Mouse (Mus musculus): ENCODE measurements around the gene Pwwp2a. TPM values are rescaled to one million over a fixed set of nuclear protein-coding genes. Genes with fewer than 3 reads are reported as not detected.

Pwwp2a gene
- total and polyA plus RNA-seq, 2 experiments from 2014 or later = 12.4 to 16.9 TPM

DNA sequence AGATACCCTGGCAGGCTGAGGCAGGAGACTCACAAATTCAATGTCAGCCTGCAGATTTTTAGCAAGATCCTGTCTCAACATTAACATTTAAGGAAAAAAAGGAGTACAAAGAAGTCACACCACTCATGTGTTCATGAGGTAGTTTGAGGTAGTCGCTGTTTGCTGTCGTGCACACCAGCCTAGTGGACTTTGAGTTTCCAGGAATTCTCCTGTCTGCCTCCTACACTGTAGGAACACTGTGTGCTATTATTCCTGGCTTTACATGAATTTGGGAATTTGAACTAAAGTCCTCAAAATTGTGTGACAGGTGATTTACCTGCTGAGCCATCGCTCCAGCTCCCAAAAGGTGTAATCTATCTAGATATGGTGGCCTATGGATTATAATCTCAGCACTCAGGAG lies 43.3 kb upstream of the Pwwp2a start:
- 86% methylated on average over 3 of the region's 3 CpGs for WGBS
- H3K27me3 ChIP-seq (ENCODE audit: control insufficient read depth, insufficient read depth, low read length) = no peaks in the 10 kb centered on the region
- H3K4me3 ChIP-seq (ENCODE audit: low read depth, low read length) = no peak overlapping the region
- DNase-seq (ENCODE audit: low spot score) (no peak), ATAC-seq (ENCODE audit: insufficient read depth, low read depth) (no peak)
- peaks cover 16% of the 10 kb centered on the region for H3K4me1 ChIP-seq (ENCODE audit: control insufficient read depth, insufficient read depth)
- no peak overlapping the region for H3K4me2 ChIP-seq (ENCODE audit: low read depth, low read length)
- H3K27ac ChIP-seq (ENCODE audit: low read depth) = no peak overlapping the region
- no peaks in the 10 kb centered on the region; the same call in 1 of the 2 replicates for H3K9me3 ChIP-seq (replicated peaks; ENCODE audit: control insufficient read depth, low read length)
- H3K9ac ChIP-seq (replicated peaks; ENCODE audit: low read depth, low read length) = no peak overlapping the region
- TF ChIP-seq EP300 (IDR thresholded peaks at IDR 0.05; ENCODE audit: low read depth) (no peak), CTCF (IDR thresholded peaks at IDR 0.05; ENCODE audit: low read depth) (no peak)
- H3K36me3 ChIP-seq (replicated peaks; ENCODE audit: control insufficient read depth, insufficient read depth, low read length) = no peaks in the 10 kb centered on the region

DNA sequence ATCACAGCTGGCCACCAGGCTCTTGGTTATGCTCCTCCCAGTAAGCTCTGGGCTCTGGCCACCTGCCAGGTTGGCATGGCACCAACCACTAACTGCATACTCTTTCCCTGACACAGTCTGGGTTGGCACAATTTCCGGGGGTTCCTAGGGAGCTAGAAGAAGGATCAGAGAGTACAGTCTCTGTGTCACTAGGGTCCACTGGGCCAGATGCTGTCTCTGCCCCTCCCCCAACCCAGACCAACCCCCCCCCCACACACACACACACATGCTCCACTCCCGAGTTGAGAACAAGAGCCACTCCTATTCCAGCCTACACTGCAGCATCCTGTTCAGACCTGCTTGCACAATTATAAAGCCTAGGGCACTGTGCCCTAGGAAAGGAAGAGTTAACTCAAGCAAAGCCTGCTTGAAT lies 38.6 kb upstream of the Pwwp2a start:
- H3K27ac ChIP-seq (ENCODE audit: low read depth) = peak overlapping the region; percentile 66; the same call in 1 of the 2 replicates
- H3K4me3 ChIP-seq (ENCODE audit: low read depth, low read length) = no peak overlapping the region
- H3K36me3 ChIP-seq (replicated peaks; ENCODE audit: control insufficient read depth, insufficient read depth, low read length) = no peaks in the 10 kb centered on the region
- H3K9ac ChIP-seq (replicated peaks; ENCODE audit: low read depth, low read length) = no peak overlapping the region
- TF ChIP-seq CTCF (IDR thresholded peaks at IDR 0.05; ENCODE audit: low read depth) = no peak
- no peak for TF ChIP-seq EP300 (IDR thresholded peaks at IDR 0.05; ENCODE audit: low read depth)
- H3K4me1 ChIP-seq (ENCODE audit: control insufficient read depth, insufficient read depth) = peaks cover 13% of the 10 kb centered on the region
- no peaks in the 10 kb centered on the region; the same call in 1 of the 2 replicates for H3K9me3 ChIP-seq (replicated peaks; ENCODE audit: control insufficient read depth, low read length)
- no peaks in the 10 kb centered on the region for H3K27me3 ChIP-seq (ENCODE audit: control insufficient read depth, insufficient read depth, low read length)
- peak; percentile 97 for ATAC-seq (ENCODE audit: insufficient read depth, low read depth)
- DNase-seq (ENCODE audit: low spot score) = peak; percentile 83
- WGBS = 5% methylated on average over 2 of the region's 2 CpGs
- no peak overlapping the region for H3K4me2 ChIP-seq (ENCODE audit: low read depth, low read length)

DNA sequence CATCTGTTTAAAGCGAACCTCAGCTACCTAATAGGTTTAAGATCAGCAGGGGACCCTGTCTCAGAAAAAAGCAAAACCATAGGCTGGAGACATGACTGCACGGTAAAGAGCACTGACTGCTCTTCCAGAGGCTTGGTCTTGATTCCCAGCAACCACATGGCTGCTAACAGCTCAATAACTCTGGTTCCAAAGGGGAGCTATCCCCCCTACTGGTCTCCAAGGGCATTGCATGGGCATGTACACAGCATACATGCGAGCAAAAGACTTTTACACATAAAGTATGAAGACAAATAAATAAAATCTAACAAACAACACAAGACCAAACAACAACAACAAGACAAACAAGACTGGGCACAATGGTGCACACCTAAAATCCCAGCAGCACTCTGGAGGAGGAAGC lies 36.5 kb upstream of the Pwwp2a start:
- Histone ChIP-seq H3K4me3 (ENCODE audit: low read depth, low read length) (no peak overlapping the region), H3K4me1 (ENCODE audit: control insufficient read depth, insufficient read depth) (peaks cover 13% of the 10 kb centered on the region), H3K4me2 (ENCODE audit: low read depth, low read length) (no peak overlapping the region), H3K9ac (replicated peaks; ENCODE audit: low read depth, low read length) (no peak overlapping the region), H3K9me3 (replicated peaks; ENCODE audit: control insufficient read depth, low read length) (no peaks in the 10 kb centered on the region), H3K27ac (ENCODE audit: low read depth) (no peak overlapping the region), H3K36me3 (replicated peaks; ENCODE audit: control insufficient read depth, insufficient read depth, low read length) (no peaks in the 10 kb centered on the region), H3K27me3 (ENCODE audit: control insufficient read depth, insufficient read depth, low read length) (no peaks in the 10 kb centered on the region)
- ATAC-seq (ENCODE audit: insufficient read depth, low read depth) = no peak
- TF ChIP-seq CTCF (IDR thresholded peaks at IDR 0.05; ENCODE audit: low read depth) = no peak
- no peak for TF ChIP-seq EP300 (IDR thresholded peaks at IDR 0.05; ENCODE audit: low read depth)
- no peak for DNase-seq (ENCODE audit: low spot score)
- WGBS = 90% methylated on average over 3 of the region's 3 CpGs

DNA sequence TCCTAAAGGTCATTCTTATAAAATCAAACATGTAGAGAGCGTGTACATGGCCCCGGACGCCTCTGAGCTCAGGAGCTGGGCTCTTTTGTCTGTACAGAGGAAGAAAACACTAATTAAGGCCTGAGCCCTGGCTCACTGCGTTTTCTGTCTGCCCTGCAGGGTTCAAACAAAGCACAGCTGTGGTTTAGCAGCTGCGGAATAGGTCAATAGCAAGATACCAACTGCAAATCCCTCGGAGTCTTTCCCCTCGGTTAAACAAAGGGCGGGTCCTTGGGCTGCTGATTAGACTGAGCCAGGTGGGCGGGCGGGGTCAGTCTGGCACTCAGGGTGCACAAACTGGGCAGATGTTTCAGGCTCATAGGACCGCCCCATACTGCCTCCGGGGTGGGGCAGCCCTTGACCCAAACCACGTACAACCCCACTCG lies 28.7 kb upstream of the Pwwp2a start:
- ATAC-seq (ENCODE audit: insufficient read depth, low read depth) = no peak
- no peaks in the 10 kb centered on the region for H3K4me1 ChIP-seq (ENCODE audit: control insufficient read depth, insufficient read depth)
- H3K4me2 ChIP-seq (ENCODE audit: low read depth, low read length) = no peak overlapping the region
- H3K36me3 ChIP-seq (replicated peaks; ENCODE audit: control insufficient read depth, insufficient read depth, low read length) = no peaks in the 10 kb centered on the region
- no peak overlapping the region for H3K4me3 ChIP-seq (ENCODE audit: low read depth, low read length)
- no peak for DNase-seq (ENCODE audit: low spot score)
- TF ChIP-seq EP300 (IDR thresholded peaks at IDR 0.05; ENCODE audit: low read depth) (no peak), CTCF (IDR thresholded peaks at IDR 0.05; ENCODE audit: low read depth) (no peak)
- H3K27me3 ChIP-seq (ENCODE audit: control insufficient read depth, insufficient read depth, low read length) = no peaks in the 10 kb centered on the region
- H3K9ac ChIP-seq (replicated peaks; ENCODE audit: low read depth, low read length) = no peak overlapping the region
- 71% methylated on average over 14 of the region's 14 CpGs for WGBS
- no peak overlapping the region for H3K27ac ChIP-seq (ENCODE audit: low read depth)
- H3K9me3 ChIP-seq (replicated peaks; ENCODE audit: control insufficient read depth, low read length) = no peaks in the 10 kb centered on the region

DNA sequence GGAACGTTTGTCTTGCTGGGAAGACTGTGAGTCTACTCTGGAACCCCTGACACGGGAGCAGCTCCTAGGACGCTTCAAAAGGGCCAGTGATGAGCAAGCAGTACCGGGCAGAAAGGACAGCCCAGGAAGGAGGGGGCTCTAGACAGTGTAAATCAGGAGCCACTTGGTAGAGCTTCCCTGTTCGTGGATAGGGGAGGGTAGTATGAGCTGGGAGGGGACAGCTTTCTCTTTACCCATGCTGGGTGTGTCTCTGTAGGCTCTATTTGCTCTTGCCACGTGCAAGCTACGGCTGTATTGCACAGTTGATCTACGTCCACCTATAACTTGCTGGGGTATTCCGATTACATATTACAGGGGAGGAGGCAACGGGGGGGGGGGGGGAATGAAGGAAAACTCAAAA lies 25.3 kb upstream of the Pwwp2a start:
- WGBS = 73% methylated on average over 10 of the region's 10 CpGs
- H3K27ac ChIP-seq (ENCODE audit: low read depth) = no peak overlapping the region
- H3K27me3 ChIP-seq (ENCODE audit: control insufficient read depth, insufficient read depth, low read length) = no peaks in the 10 kb centered on the region
- no peak overlapping the region for H3K9ac ChIP-seq (replicated peaks; ENCODE audit: low read depth, low read length)
- DNase-seq (ENCODE audit: low spot score) = no peak
- no peaks in the 10 kb centered on the region for H3K9me3 ChIP-seq (replicated peaks; ENCODE audit: control insufficient read depth, low read length)
- no peak for ATAC-seq (ENCODE audit: insufficient read depth, low read depth)
- no peaks in the 10 kb centered on the region for H3K36me3 ChIP-seq (replicated peaks; ENCODE audit: control insufficient read depth, insufficient read depth, low read length)
- H3K4me2 ChIP-seq (ENCODE audit: low read depth, low read length) = no peak overlapping the region
- H3K4me3 ChIP-seq (ENCODE audit: low read depth, low read length) = no peak overlapping the region
- no peaks in the 10 kb centered on the region for H3K4me1 ChIP-seq (ENCODE audit: control insufficient read depth, insufficient read depth)
- TF ChIP-seq EP300 (IDR thresholded peaks at IDR 0.05; ENCODE audit: low read depth) = no peak
- TF ChIP-seq CTCF (IDR thresholded peaks at IDR 0.05; ENCODE audit: low read depth) = no peak

DNA sequence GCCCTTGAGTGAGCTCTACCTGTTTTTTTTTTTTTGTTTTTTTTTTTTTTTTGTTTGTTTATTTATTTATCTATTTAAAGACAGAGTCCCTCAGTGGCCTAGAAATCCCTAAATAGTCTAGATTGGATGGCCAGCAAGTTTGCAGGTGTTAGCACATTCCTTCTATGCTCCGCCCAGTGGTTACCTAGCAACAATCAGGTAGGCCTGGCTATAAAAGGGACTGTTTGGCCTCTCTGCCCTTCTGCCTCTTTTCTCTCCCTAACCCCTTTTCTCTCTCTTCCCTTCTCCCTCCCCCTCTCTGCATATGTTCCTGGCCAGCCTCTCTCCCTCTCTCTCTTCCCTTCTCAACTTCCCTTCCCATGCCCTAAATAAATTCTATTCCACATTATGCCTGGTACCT lies 23.8 kb upstream of the Pwwp2a start:
- Histone ChIP-seq H3K27me3 (ENCODE audit: control insufficient read depth, insufficient read depth, low read length) (no peaks in the 10 kb centered on the region), H3K4me2 (ENCODE audit: low read depth, low read length) (no peak overlapping the region), H3K4me3 (ENCODE audit: low read depth, low read length) (no peak overlapping the region), H3K9me3 (replicated peaks; ENCODE audit: control insufficient read depth, low read length) (no peaks in the 10 kb centered on the region), H3K9ac (replicated peaks; ENCODE audit: low read depth, low read length) (no peak overlapping the region), H3K4me1 (ENCODE audit: control insufficient read depth, insufficient read depth) (no peaks in the 10 kb centered on the region), H3K36me3 (replicated peaks; ENCODE audit: control insufficient read depth, insufficient read depth, low read length) (no peaks in the 10 kb centered on the region), H3K27ac (ENCODE audit: low read depth) (no peak overlapping the region)
- 94% methylated on average over 1 of the region's 1 CpGs for WGBS
- no peak for TF ChIP-seq EP300 (IDR thresholded peaks at IDR 0.05; ENCODE audit: low read depth)
- no peak for TF ChIP-seq CTCF (IDR thresholded peaks at IDR 0.05; ENCODE audit: low read depth)
- DNase-seq (ENCODE audit: low spot score) = no peak
- ATAC-seq (ENCODE audit: insufficient read depth, low read depth) = no peak
